Mouse (Mus musculus): Measurements from ENCODE around the gene Foxi3. TPM values are rescaled to one million over a fixed set of nuclear protein-coding genes. Genes with fewer than 3 reads are reported as not detected.

Gene Foxi3
- total RNA-seq, 1 experiment from 2014 or later, result not detected

DNA sequence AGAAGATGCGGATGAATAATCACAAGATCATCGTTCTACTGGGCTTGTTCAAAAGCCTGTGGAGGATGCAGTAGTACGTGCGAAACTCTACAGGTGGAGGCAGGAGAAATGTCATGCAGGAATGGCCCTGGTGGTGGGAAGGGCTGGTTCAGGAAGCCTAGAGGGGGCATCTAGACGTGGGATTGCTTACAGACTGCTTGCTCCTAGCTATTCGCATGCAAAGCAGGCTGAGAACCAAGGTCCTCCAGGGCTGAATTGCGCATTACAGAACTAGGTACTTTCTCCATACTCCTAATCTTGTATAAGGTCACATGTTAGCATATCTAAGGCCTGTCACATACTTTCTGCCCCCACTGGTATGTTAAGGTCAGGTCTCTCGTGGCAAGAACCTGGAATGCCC is 24.7 kb downstream of the Foxi3 start:
- ATAC-seq (ENCODE audit: extremely low read depth, insufficient number of reproducible peaks, low FRiP score, poor library complexity, severe bottlenecking), result no peak

DNA sequence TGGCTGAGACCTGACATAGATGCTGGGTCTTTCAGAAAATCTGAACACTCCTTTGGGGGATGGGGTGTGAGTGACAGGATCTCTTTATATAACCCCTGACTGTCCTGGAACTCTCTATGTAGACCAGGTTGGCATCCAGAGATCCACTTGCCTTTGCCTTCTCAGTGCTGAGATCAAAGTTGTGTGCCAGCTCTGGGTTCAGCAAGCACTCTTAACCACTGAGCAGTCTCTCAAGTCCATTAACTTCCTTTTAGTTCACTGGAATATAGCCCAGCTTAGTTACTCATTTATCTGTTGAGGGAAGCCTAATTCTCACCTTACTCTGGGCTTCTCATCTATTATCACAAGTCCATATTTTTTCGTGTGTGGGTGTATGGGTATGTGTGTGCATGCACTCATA is 26.1 kb downstream of the Foxi3 start:
- no peak for ATAC-seq (ENCODE audit: extremely low read depth, insufficient number of reproducible peaks, low FRiP score, poor library complexity, severe bottlenecking)

DNA sequence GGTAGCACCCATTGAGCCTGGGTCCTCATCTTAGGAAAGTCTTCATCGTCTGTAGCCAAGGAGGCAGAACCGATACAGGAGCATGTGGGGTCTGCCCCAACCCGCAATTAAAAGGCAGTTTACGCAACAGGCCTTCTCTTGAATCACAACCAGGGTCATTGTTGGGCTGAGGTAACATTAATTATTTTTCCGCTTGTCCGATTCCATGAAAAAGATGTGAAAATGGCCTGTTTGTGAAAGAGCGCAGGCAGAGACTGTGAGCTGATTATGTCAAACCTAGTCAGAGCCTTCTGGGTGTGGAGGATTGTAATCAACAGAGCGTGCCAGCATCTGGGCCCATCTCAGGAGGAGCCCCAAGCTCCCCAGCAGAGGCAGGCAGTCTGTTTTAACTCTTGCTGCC is 30.4 kb downstream of the Foxi3 start:
- ATAC-seq (ENCODE audit: extremely low read depth, insufficient number of reproducible peaks, low FRiP score, poor library complexity, severe bottlenecking), result no peak

DNA sequence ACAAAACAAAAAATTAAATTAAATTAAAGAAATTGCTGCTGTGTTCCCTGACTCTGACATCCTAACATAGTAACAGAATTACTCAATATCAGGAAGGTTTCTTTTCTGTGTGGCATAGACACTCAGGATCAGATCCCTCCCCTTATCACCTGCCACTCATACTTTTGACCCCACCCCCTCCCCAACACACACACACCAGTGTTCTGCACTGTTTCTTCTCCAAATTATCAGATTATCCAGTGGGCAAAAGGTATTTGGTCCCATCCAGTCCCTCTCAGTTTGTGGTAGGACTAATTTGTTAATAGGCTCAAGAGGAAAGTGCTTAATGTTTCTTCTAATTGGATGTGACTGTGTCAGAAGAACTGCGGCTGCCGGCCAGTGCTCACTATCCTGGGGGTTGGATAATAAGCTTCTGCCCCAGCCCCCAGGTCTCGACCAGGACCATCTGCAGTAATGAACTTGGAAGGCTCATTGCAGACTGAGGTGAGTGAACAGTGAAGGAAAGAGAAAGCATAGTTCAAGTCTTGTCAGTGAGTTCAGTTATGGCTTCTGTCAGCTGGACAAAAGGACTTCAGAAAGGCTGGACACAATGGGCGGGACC is 39.9 kb downstream of the Foxi3 start:
- no peak for ATAC-seq (ENCODE audit: extremely low read depth, insufficient number of reproducible peaks, low FRiP score, poor library complexity, severe bottlenecking)

DNA sequence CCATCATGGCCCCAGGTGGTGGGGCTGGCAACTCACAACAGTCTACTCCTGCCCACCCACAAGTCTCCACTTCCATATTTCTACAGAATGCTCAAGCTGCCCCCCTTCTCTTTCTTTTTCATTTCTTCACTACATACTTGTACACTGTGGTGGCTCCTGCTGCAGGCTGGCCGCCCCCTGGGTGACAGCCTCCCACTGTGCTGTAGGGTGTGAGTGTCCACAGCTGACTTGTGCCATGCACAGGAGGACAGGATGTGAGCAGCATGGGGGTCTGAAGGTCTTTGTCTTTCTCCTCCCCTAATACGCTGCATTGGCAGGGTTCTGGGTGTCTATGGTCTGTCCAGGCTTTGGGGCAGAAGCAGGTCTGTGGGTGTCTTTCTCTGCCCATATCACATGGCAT is 46.3 kb downstream of the Foxi3 start:
- ATAC-seq (ENCODE audit: extremely low read depth, insufficient number of reproducible peaks, low FRiP score, poor library complexity, severe bottlenecking), result no peak

DNA sequence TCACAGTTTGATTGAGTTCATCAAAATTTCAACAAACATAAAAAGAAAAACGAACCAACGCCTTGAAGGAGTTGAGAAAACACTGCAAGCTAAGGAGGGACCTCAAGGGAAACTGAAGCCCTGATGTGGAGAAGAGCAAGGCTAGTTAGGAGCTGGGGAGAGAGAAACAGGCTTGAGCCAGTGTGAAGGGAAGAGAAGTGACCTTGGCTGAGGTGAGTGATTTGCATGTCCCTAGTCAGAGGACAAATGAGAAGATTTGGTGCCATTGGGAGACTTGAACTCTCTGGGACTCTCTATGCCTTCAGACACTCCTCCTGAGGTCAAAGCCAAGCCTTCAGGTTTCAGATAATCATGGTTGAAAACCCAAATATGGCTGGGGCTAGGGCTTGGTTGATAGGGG is 47.8 kb downstream of the Foxi3 start:
- no peak for ATAC-seq (ENCODE audit: extremely low read depth, insufficient number of reproducible peaks, low FRiP score, poor library complexity, severe bottlenecking)

Other genes with a start within 250 kb of the Foxi3 start
- gene Rpia, start 164.3 kb upstream of the Foxi3 start, total RNA-seq (2017), result 77.1 and 79.0 TPM in 2 replicates
- 168 and 185 TPM in 2 replicates for gene Eif2ak3, start 112.0 kb upstream of the Foxi3 start, total RNA-seq (2017)
- not detected in 2 replicates for gene Tex37, start 37.6 kb upstream of the Foxi3 start, total RNA-seq (2017)
- gene Thnsl2, start 187.9 kb downstream of the Foxi3 start, total RNA-seq (2017), result not detected in 2 replicates
- not detected in 2 replicates for gene Fabp1, start 243.3 kb downstream of the Foxi3 start, total RNA-seq (2017)

Data from neutrophil, adult 5-6 weeks (primary cell).